ENCODE assay signal across 8 mouse cellular contexts in the genomic region with DNA sequence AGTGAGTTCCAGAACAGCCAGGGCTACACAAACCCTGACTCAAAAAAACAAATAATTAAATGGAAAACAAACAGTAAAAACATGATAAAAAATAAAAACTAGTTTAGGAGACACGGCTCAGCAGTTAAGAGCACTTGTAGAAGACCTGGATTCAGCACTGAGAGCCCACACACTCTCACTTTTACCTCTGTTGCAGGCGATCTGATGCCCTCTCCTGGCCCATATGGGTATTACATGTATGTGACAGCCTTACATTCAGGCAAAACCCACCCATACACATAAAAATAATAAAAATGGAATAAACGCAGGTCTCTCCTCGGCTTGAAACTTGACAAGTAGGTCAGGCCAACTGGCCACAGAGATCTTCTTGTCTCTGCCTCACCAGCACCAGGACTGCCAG. TPM values are rescaled to one million over a fixed set of nuclear protein-coding genes. Genes with fewer than 3 reads are reported as not detected.
DNase-seq lines count a peak whose midpoint lies in the region; ATAC-seq lines count a peak whose summit lies in the region.

No protein-coding gene starts in this region.

- H3K9me3 ChIP-seq in forebrain, embryonic 13.5 days (replicated peaks) = no peaks in the 10 kb centered on the region
- H3K9me3 ChIP-seq in hindbrain, embryonic 11.5 days (ENCODE audit: control insufficient read depth, low read length) = no peaks in the 10 kb centered on the region

- H3K4me3 ChIP-seq in forebrain, embryonic 13.5 days = no peak overlapping the region
- H3K4me3 ChIP-seq in hindbrain, embryonic 11.5 days (ENCODE audit: low read depth, low read length) = no peak overlapping the region

- no peak overlapping the region for H3K4me2 ChIP-seq in forebrain, embryonic 13.5 days
- H3K4me2 ChIP-seq in hindbrain, embryonic 11.5 days (replicated peaks; ENCODE audit: low read depth, low read length) = no peak overlapping the region

- H3K27ac ChIP-seq in forebrain, embryonic 13.5 days = no peak overlapping the region
- no peak overlapping the region for H3K27ac ChIP-seq in hindbrain, embryonic 11.5 days (ENCODE audit: low read depth, low read length)

- no peaks in the 10 kb centered on the region for H3K36me3 ChIP-seq in forebrain, embryonic 13.5 days (ENCODE audit: poor library complexity, severe bottlenecking)
- no peaks in the 10 kb centered on the region for H3K36me3 ChIP-seq in hindbrain, embryonic 11.5 days (ENCODE audit: control insufficient read depth, insufficient read depth, low read length)

- H3K4me1 ChIP-seq in forebrain, embryonic 13.5 days = no peaks in the 10 kb centered on the region
- H3K4me1 ChIP-seq in hindbrain, embryonic 11.5 days (replicated peaks; ENCODE audit: control insufficient read depth, insufficient read depth, low read length) = no peaks in the 10 kb centered on the region

- 8% methylated on average over 4 of the region's 4 CpGs for WGBS in forebrain, embryonic 13.5 days
- WGBS in hindbrain, embryonic 11.5 days = 17% methylated on average over 4 of the region's 4 CpGs

- H3K9ac ChIP-seq in forebrain, embryonic 13.5 days = no peak overlapping the region
- H3K9ac ChIP-seq in hindbrain, embryonic 11.5 days (ENCODE audit: low read depth, low read length) = no peak overlapping the region

- peak; percentile 72 for DNase-seq in cerebellum, adult 11 months
- peak; percentile 78 for DNase-seq in c-Kit-positive CD71-positive TER-119-positive erythroid progenitor cells, embryonic 14.5 days (ENCODE audit: low spot score)
- peak; percentile 87 for DNase-seq in hindbrain, embryonic 11.5 days (ENCODE audit: low spot score)
- DNase-seq in layer of hippocampus, adult 9-10 months (ENCODE audit: low spot score) = peak; percentile 86
- peak; percentile 93 for DNase-seq in lung, postnatal 36 days
- DNase-seq in right cerebral cortex, postnatal 14 days = peak; percentile 76

- H3K27me3 ChIP-seq in forebrain, embryonic 13.5 days = peaks cover 2% of the 10 kb centered on the region; the same call in 1 of the 2 replicates
- H3K27me3 ChIP-seq in hindbrain, embryonic 11.5 days (ENCODE audit: control insufficient read depth, insufficient read depth, low read length) = no peaks in the 10 kb centered on the region; the same call in 1 of the 2 replicates

- ATAC-seq in cerebellum, adult (ENCODE audit: insufficient number of reproducible peaks, low FRiP score, low TSS enrichment) = no peak
- ATAC-seq in forebrain, embryonic 13.5 days = peak; percentile 82
- no peak for ATAC-seq in hindbrain, embryonic 11.5 days (ENCODE audit: low FRiP score)

RNA-seq across cellular contexts. Expression of a gene that starts 10.3 kb away (rescaled TPM):
- 0.25 and 1.1 TPM in 2 replicates for polyA plus RNA-seq in forebrain, embryonic 13.5 days (2015; fragmentation: Nextera tagmentation; extraction: Ambion mirVana)
- polyA plus RNA-seq in hindbrain, embryonic 11.5 days (2014; fragmentation: Nextera tagmentation; extraction: Ambion mirVana) = 0.22 and 0.51 TPM in 2 replicates

RNA-seq across cellular contexts. Expression of a gene that starts 12.2 kb away (rescaled TPM):
- polyA plus RNA-seq in forebrain, embryonic 13.5 days (2015; fragmentation: Nextera tagmentation; extraction: Ambion mirVana) = 721 and 763 TPM in 2 replicates
- polyA plus RNA-seq in hindbrain, embryonic 11.5 days (2014; fragmentation: Nextera tagmentation; extraction: Ambion mirVana) = 854 and 865 TPM in 2 replicates

RNA-seq across cellular contexts. Expression of a gene that starts 39.1 kb away (rescaled TPM):
- polyA plus RNA-seq in forebrain, embryonic 13.5 days (2015; fragmentation: Nextera tagmentation; extraction: Ambion mirVana) = 243 and 261 TPM in 2 replicates
- polyA plus RNA-seq in hindbrain, embryonic 11.5 days (2014; fragmentation: Nextera tagmentation; extraction: Ambion mirVana) = 242 and 267 TPM in 2 replicates
